Mouse (Mus musculus): ENCODE results near the gene Rnpep. TPM values are rescaled to one million over a fixed set of nuclear protein-coding genes. Genes with fewer than 3 reads are reported as not detected.
A peak's percentile ranks its signal among the peaks of the same experiment; 100 is the strongest.
"Not testable (repeated sequence)": the region's sequence is repeated elsewhere in the genome, so short reads cannot be mapped to it uniquely, and the experiment has no call there.

Rnpep gene
- polyA plus RNA-seq, 1 experiment from 2014 or later, result 95.3 TPM

DNA sequence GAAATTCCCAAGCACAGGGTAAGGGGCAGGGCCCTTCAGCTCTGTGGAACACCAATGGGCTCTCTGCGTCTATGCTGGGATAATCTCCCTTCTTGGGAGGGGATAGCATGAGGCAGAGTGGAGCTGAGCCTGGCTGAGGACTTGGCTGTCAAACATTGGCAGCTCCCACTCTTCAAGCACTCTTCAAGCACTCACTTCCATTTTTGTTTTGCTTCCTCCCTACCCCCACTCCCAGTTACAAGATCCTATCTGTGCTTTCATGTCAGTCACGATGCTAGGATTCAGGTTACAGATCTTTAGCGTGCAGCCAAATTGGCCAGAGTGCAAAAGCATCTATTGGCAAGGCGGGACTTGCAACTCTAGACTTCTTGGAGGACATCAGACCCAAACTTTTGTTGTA is 31.0 kb downstream of the Rnpep start:
- Histone ChIP-seq H3K9me3 (no peaks in the 10 kb centered on the region), H3K9ac (no peak overlapping the region), H3K27ac (no peak overlapping the region), H3K36me3 (no peaks in the 10 kb centered on the region), H3K4me2 (replicated peaks) (no peak overlapping the region), H3K4me1 (peaks cover 26% of the 10 kb centered on the region), H3K4me3 (no peak overlapping the region), H3K27me3 (peaks cover 17% of the 10 kb centered on the region; the same call in 1 of the 2 replicates)
- ATAC-seq (ENCODE audit: low FRiP score, low read depth), result no peak
- WGBS, result 43% methylated on average over 4 of the region's 4 CpGs

- ATAC-seq (ENCODE audit: low FRiP score, low read depth), result no peak
- H3K9me3 ChIP-seq, result no peaks in the 10 kb centered on the region
- H3K4me1 ChIP-seq, result peaks cover 26% of the 10 kb centered on the region
- no peak overlapping the region for H3K4me3 ChIP-seq
- peaks cover 17% of the 10 kb centered on the region; the same call in 1 of the 2 replicates for H3K27me3 ChIP-seq
- no peaks in the 10 kb centered on the region for H3K36me3 ChIP-seq
- H3K9ac ChIP-seq, result no peak overlapping the region
- WGBS, result 49% methylated on average over 8 of the region's 8 CpGs
- no peak overlapping the region for H3K27ac ChIP-seq
- H3K4me2 ChIP-seq (replicated peaks), result no peak overlapping the region
Measured at GRCm38 (mm10) chr1:135251405-135251804, 32.5 kb downstream of the Rnpep start.

DNA sequence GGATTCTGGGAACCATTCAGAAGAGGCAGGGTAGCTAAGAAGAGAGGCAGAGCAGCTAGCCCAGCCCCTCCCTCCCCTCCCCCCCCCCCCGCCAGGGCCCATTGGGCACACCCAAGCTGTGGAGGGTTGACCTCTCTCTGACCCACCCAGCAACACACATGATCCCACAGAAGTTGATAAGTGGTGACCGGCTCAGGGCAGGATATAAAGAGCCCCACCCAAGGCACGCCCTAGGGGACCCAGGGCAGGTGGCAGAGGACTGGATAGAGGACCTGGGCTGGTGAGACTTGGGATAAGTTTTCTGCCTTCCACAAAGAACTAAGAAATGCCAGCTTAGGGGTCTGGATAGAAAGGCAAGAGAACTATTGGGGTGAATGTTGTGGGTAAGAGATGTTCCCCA is 33.2 kb downstream of the Rnpep start:
- 78% methylated on average over 2 of the region's 3 CpGs for WGBS
- Histone ChIP-seq H3K27me3 (peaks cover 17% of the 10 kb centered on the region; the same call in 1 of the 2 replicates), H3K27ac (no peak overlapping the region), H3K36me3 (no peaks in the 10 kb centered on the region), H3K4me2 (replicated peaks) (no peak overlapping the region), H3K9ac (no peak overlapping the region), H3K9me3 (no peaks in the 10 kb centered on the region), H3K4me1 (peaks cover 23% of the 10 kb centered on the region), H3K4me3 (no peak overlapping the region)
- no peak for ATAC-seq (ENCODE audit: low FRiP score, low read depth)

DNA sequence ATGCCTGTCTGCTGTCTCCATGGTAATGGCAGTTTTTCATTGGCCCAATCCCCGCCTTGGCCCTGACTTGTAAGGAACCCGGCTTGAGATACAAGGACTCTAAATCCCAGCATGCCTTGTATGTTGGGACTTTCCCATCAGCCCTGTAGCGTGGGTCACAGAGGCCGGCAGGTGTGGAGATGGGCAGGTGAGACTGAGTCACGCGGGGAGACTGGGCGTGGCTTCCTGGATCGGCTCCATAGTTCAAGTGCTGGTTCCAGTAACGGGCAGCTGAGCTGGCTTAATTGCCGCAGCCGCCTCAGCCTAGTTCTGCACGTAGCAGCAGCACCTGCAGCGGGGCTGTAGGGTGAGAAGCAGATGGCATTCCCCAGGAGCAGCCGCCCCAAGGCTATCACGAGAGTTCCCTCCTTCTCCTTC is 35.4 kb downstream of the Rnpep start:
- no peak overlapping the region for H3K9ac ChIP-seq
- peak; percentile 64; the same call in 1 of the 2 replicates for ATAC-seq (ENCODE audit: low FRiP score, low read depth)

GRCm38 (mm10) chr1:135244014-135244413 is 39.9 kb downstream of the Rnpep start:
- Histone ChIP-seq H3K9ac (no peak overlapping the region), H3K27ac (no peak overlapping the region), H3K4me1 (peaks cover 7% of the 10 kb centered on the region), H3K27me3 (peaks cover 10% of the 10 kb centered on the region; the same call in 1 of the 2 replicates), H3K4me3 (no peak overlapping the region), H3K4me2 (replicated peaks) (no peak overlapping the region), H3K9me3 (no peaks in the 10 kb centered on the region), H3K36me3 (no peaks in the 10 kb centered on the region)
- WGBS, result 80% methylated on average over 8 of the region's 8 CpGs
- no peak for ATAC-seq (ENCODE audit: low FRiP score, low read depth)

More for the DNA sequence above, 35.4 kb downstream of the Rnpep start:
- no peaks in the 10 kb centered on the region for H3K9me3 ChIP-seq
- 5% methylated on average over 15 of the region's 15 CpGs for WGBS
- H3K36me3 ChIP-seq, result no peaks in the 10 kb centered on the region
- H3K4me3 ChIP-seq, result peak overlapping the region; percentile 30
- H3K4me2 ChIP-seq (replicated peaks), result peak overlapping the region; percentile 55
- peaks cover 17% of the 10 kb centered on the region; the same call in 1 of the 2 replicates for H3K27me3 ChIP-seq
- H3K27ac ChIP-seq, result no peak overlapping the region
- H3K4me1 ChIP-seq, result peaks cover 17% of the 10 kb centered on the region

DNA sequence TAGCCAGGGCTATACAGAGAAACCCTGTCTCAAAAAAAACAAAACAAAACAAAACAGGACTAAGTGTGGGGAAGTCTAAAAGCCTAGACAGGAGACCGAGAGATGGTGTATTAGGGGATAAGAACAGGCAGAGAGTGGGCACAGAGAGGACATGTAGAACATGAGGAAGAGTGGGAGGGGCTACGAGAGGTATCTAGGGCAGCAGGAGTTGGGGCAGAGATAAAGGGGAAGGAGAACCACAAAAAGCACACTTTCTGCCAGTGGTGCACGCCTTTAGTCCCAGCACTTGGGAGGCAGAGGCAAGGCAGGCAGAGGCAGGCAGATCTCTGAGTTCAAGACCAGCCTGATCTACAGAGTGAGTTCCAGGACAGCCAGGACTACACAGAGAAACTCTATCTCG is 43.7 kb downstream of the Rnpep start:
- not testable (repeated sequence) for H3K36me3 ChIP-seq; H3K4me1 ChIP-seq; H3K4me2 ChIP-seq (replicated peaks); H3K4me3 ChIP-seq; ATAC-seq (ENCODE audit: low FRiP score, low read depth); H3K9ac ChIP-seq; H3K9me3 ChIP-seq; H3K27me3 ChIP-seq; H3K27ac ChIP-seq
- WGBS, result 92% methylated on average over 4 of the region's 4 CpGs

DNA sequence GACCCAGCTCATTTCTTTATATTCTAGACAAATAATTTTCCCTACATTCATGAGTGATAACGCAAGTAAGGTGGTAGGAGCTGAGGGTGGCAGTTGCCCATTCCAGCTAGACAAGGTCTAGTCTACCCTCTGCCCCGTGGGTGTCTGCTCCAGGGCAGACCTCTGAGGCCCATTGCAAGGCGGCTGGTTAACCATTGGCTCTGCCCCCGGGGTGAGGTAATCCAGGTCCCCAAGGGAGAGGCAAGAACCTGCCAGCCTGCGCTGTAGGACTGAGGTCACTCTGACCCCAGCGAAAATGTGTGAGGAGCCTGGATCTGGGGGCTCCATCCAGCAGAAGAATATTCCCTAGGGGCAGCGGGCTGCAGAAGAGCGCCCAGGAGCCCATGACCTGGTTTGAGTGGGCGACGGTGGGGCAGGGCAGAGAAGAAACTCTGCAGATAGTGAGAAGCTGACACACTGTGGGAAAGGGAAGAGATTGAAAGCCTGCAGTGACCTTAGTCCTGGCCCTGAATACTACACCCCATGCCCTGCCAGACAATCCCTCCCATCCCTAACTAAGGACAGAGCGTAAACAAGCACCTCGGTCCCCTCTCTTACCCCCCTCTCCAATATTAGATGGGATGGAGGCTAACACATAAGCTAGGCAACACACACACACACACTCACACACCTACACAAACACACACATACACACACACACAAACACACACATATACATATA is 46.6 kb downstream of the Rnpep start:
- H3K27me3 ChIP-seq, result no peaks in the 10 kb centered on the region
- no peak for ATAC-seq (ENCODE audit: low FRiP score, low read depth)
- no peak overlapping the region; the same call in 1 of the 2 replicates for H3K9ac ChIP-seq
- no peak overlapping the region for H3K4me2 ChIP-seq (replicated peaks)
- no peaks in the 10 kb centered on the region for H3K36me3 ChIP-seq
- H3K9me3 ChIP-seq, result no peaks in the 10 kb centered on the region
- H3K4me1 ChIP-seq, result no peaks in the 10 kb centered on the region
- H3K27ac ChIP-seq, result no peak overlapping the region
- no peak overlapping the region for H3K4me3 ChIP-seq
- 69% methylated on average over 12 of the region's 12 CpGs for WGBS

DNA sequence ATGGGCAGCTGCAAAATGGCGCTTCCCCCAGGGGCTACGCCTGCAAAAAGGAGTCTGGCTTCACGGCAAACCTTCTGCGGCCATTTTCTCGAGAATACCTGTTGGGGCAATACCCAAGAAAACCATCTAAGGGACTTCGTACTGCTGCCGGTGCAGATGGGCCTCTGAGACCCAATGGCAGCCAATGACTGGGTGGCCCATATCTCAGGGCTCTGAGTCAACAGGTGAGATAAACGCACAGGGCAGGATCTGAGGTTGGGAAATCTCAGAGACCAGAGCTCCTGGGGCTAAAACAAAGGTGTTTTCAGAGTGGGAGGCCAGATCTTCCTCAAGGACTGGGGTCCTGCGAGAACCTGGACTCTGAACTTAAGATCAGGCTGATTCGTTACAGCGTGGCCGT is 49.1 kb downstream of the Rnpep start:
- 85% methylated on average over 12 of the region's 12 CpGs for WGBS
- H3K36me3 ChIP-seq, result no peaks in the 10 kb centered on the region
- H3K9me3 ChIP-seq, result no peaks in the 10 kb centered on the region
- H3K27me3 ChIP-seq, result no peaks in the 10 kb centered on the region
- H3K4me3 ChIP-seq, result no peak overlapping the region
- no peak for ATAC-seq (ENCODE audit: low FRiP score, low read depth)
- H3K27ac ChIP-seq, result no peak overlapping the region
- H3K4me1 ChIP-seq, result no peaks in the 10 kb centered on the region
- no peak overlapping the region for H3K4me2 ChIP-seq (replicated peaks)
- no peak overlapping the region for H3K9ac ChIP-seq

- no peak for ATAC-seq (ENCODE audit: low FRiP score, low read depth)
- H3K36me3 ChIP-seq, result no peaks in the 10 kb centered on the region
- H3K4me2 ChIP-seq (replicated peaks), result no peak overlapping the region
- H3K9ac ChIP-seq, result no peak overlapping the region
- H3K4me3 ChIP-seq, result no peak overlapping the region
- WGBS, result 89% methylated on average over 6 of the region's 6 CpGs
- H3K27me3 ChIP-seq, result no peaks in the 10 kb centered on the region
- H3K4me1 ChIP-seq, result no peaks in the 10 kb centered on the region
- no peak overlapping the region for H3K27ac ChIP-seq
- no peaks in the 10 kb centered on the region for H3K9me3 ChIP-seq
Measured at GRCm38 (mm10) chr1:135233961-135234360, 49.9 kb downstream of the Rnpep start.

DNA sequence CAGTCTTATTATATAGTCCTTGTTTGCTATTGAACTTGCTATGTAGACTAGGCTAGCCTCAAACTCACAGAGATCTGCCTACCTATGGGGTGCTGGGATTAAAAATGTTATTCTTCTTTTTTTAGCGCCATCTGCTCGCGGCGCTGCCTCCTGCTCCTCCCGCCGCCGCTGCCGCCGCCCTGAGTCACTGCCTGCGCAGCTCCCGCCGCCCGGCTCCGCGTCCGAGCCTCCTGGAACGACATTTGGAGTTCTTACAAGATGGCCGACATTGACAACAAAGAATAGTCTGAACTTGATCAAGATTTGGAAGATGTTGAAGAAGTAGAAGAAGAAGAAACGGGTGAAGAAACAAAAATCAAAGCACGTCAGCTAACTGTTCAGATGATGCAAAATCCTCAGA is 52.0 kb downstream of the Rnpep start:
- 78% methylated on average over 20 of the region's 20 CpGs for WGBS
- H3K4me3 ChIP-seq; H3K9ac ChIP-seq; H3K27me3 ChIP-seq; H3K9me3 ChIP-seq; H3K4me2 ChIP-seq (replicated peaks); H3K4me1 ChIP-seq; H3K27ac ChIP-seq; ATAC-seq (ENCODE audit: low FRiP score, low read depth); H3K36me3 ChIP-seq: not testable (repeated sequence)

GRCm38 (mm10) chr1:135227339-135227950 is 56.4 kb downstream of the Rnpep start:
- 79% methylated on average over 13 of the region's 13 CpGs for WGBS
- H3K4me2 ChIP-seq (replicated peaks), result no peak overlapping the region
- ATAC-seq (ENCODE audit: low FRiP score, low read depth), result no peak

DNA sequence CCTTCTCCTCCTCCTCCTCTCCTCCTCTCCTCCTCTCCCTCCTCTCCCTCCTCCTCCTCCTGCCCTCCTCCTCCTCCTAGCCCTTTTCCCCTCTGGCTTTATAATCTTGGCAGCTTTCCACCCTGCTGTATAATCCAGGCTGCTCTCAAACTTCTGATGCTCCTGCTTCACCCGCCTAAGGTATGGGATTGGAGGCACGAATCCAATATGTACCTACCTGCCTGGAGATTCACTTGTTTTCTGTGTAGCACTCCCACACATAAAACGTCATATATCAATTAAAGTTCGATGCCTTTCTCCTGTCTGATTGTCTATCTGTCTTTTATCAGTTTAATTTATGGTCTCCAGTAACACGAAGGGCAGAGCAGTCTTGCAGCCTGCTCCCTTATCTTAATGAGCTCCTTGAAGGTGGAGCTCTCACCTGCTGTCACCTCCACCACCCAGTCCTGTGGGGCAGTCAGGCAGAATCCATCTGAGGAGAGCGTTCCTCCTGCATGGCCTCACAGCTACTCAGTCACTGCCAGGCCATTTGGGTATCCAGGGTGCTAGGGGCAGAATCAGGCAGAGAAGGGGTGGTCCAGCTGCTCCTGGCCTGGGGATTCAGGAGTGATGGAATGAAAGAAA is 58.8 kb downstream of the Rnpep start:
- H3K4me1 ChIP-seq, result no peaks in the 10 kb centered on the region
- WGBS, result 31% methylated on average over 6 of the region's 6 CpGs
- no peak for ATAC-seq (ENCODE audit: low FRiP score, low read depth)
- no peak overlapping the region for H3K9ac ChIP-seq
- H3K36me3 ChIP-seq, result no peaks in the 10 kb centered on the region
- no peaks in the 10 kb centered on the region for H3K27me3 ChIP-seq
- no peaks in the 10 kb centered on the region for H3K9me3 ChIP-seq
- no peak overlapping the region for H3K4me2 ChIP-seq (replicated peaks)
- H3K4me3 ChIP-seq, result no peak overlapping the region
- H3K27ac ChIP-seq, result no peak overlapping the region

More at GRCm38 (mm10) chr1:135227339-135227950, 56.4 kb downstream of the Rnpep start:
- H3K4me3 ChIP-seq, result no peak overlapping the region
- no peaks in the 10 kb centered on the region for H3K9me3 ChIP-seq
- H3K4me1 ChIP-seq, result no peaks in the 10 kb centered on the region
- H3K36me3 ChIP-seq, result no peaks in the 10 kb centered on the region
- no peaks in the 10 kb centered on the region for H3K27me3 ChIP-seq
- H3K27ac ChIP-seq, result no peak overlapping the region
- no peak overlapping the region for H3K9ac ChIP-seq
